Mouse (Mus musculus) T-cell, adult 2 months (primary cell): ENCODE measurements at regions not wholly inside any gene's neighbourhood (a gene's known extent, or its start where the extent isn't known, plus 50 kb on each side); places are given as distances from the start of the nearest gene placed in this dataset.

Experiments used
- DNase-seq: peaks from one replicate; pipeline ENCODE4 v3.0.0; 2022; ENCODE audit warnings: low spot score

- no peak for DNase-seq
Observed at GRCm38 (mm10) chr19:6684921-6685320, 142.1 kb upstream of the Slc22a12 start.

- no peak for DNase-seq
Observed at GRCm38 (mm10) chr19:6679392-6680307, 136.8 kb upstream of the Slc22a12 start.

- DNase-seq = no peak
Observed at GRCm38 (mm10) chr19:6677511-6677910, 134.7 kb upstream of the Slc22a12 start.

- DNase-seq = no peak
Observed at GRCm38 (mm10) chr19:6675586-6675985, 132.8 kb upstream of the Slc22a12 start.

GRCm38 (mm10) chr19:6671696-6672095 is 128.9 kb upstream of the Slc22a12 start:
- no peak for DNase-seq

- DNase-seq = no peak
Observed at GRCm38 (mm10) chr19:6669881-6670280, 127.0 kb upstream of the Slc22a12 start.

GRCm38 (mm10) chr19:6668545-6668944 is 125.7 kb upstream of the Slc22a12 start:
- DNase-seq = no peak

- DNase-seq = no peak
Observed at GRCm38 (mm10) chr19:6666187-6666722, 123.4 kb upstream of the Slc22a12 start.

- no peak for DNase-seq
Observed at GRCm38 (mm10) chr19:6665264-6666054, 122.6 kb upstream of the Slc22a12 start.

- DNase-seq = no peak
Observed at GRCm38 (mm10) chr19:6664311-6664952, 121.6 kb upstream of the Slc22a12 start.

GRCm38 (mm10) chr19:6663391-6663790 is 120.6 kb upstream of the Slc22a12 start:
- peak; percentile 60 for DNase-seq

GRCm38 (mm10) chr19:6662346-6662939 is 119.6 kb upstream of the Slc22a12 start:
- no peak for DNase-seq

GRCm38 (mm10) chr19:6661508-6661871 is 118.7 kb upstream of the Slc22a12 start:
- no peak for DNase-seq

GRCm38 (mm10) chr19:6660723-6661507 is 118.1 kb upstream of the Slc22a12 start:
- DNase-seq = no peak

GRCm38 (mm10) chr19:6660157-6660556 is 117.3 kb upstream of the Slc22a12 start:
- DNase-seq = no peak

- DNase-seq = no peak
Observed at GRCm38 (mm10) chr19:6654550-6654949, 111.7 kb upstream of the Slc22a12 start.

- DNase-seq = peak; percentile 3
Observed at GRCm38 (mm10) chr19:6652775-6653174, 109.9 kb upstream of the Slc22a12 start.

GRCm38 (mm10) chr19:6651192-6651591 is 108.4 kb upstream of the Slc22a12 start:
- no peak for DNase-seq

GRCm38 (mm10) chr19:6649885-6650284 is 107.1 kb upstream of the Slc22a12 start:
- no peak for DNase-seq

GRCm38 (mm10) chr19:6647686-6648085 is 104.9 kb upstream of the Slc22a12 start:
- DNase-seq = no peak

GRCm38 (mm10) chr19:6647216-6647615 is 104.4 kb upstream of the Slc22a12 start:
- no peak for DNase-seq
